14 mouse cellular contexts compared by ENCODE assay signal in the genomic region with DNA sequence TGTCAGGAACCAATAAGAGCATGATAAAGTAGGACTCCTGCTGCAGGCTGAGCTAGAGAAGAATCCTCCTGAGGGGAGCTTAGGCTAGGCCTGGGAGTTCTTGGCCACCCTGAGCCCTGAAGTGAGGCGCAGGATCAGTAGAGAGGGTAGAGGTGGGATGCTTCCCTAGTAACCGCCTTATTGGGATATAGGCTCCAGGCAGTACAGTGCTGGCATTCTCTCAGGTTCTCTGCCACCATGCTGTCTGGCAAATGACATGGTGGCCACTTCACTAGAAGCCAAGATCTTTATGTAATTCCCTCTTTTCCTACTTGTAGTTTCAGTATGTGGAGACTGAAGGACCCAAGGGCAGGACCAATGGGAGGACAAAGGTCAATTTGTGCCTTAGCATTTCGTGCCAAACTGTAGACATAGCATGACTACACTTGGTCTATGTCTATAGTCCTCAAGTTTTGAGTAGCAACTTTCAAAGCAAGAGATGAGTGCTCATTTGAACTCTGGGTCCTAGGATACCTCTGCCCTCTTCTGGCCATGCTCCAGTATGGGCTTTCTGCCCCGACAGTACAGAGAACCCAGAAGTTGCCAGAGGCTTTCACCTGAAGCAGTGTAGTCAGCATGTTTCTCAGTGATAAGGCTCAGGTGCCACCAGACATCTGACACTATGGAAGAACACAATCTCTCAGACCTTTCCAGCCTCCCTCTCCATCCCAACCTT. TPM values are rescaled to one million over a fixed set of nuclear protein-coding genes. Genes with fewer than 3 reads are reported as not detected.
DNase-seq lines count a peak whose midpoint lies in the region; ATAC-seq and TF ChIP-seq lines count a peak whose summit lies in the region.
"Had no signal": no experiment of that assay in that cellular context is flagged by ENCODE, and none has a peak within 500 bp of the region (broad histone marks: within the 10 kb centered on the region; RNA-seq: fewer than 3 reads in every experiment).

No protein-coding gene starts in this region.

- no peak for ATAC-seq in forebrain, embryonic 15.5 days (replicated peaks)

- DNase-seq in cerebellum, adult 2 months, result peak; percentile 53 to 62
- no peak for DNase-seq in cerebellum, adult 11 months
- DNase-seq in kidney, adult 9 months, result peak; percentile 16
- DNase-seq in kidney, postnatal 25 days, result no peak
- peak; percentile 6 to 11 for DNase-seq in CD8-positive naive resting alpha-beta T cell, adult 2 months (ENCODE audit: low read depth in 2 of 2, low spot score in 2 of 2)
- peak; percentile 47 for DNase-seq in naive thymus-derived CD4-positive, alpha-beta T cell, adult 2 months (ENCODE audit: low read depth)
- no peak for DNase-seq in embryonic facial prominence, embryonic 10.5 days (ENCODE audit: low spot score)
- DNase-seq: embryo, embryonic 11 days; heart, postnatal 10 days; lung, embryonic 14.5 days had no signal

- H3K9ac ChIP-seq in forebrain, embryonic 15.5 days (replicated peaks), result no peak overlapping the region
- H3K9ac ChIP-seq: lung, embryonic 14.5 days had no signal

- 74% methylated on average over 4 of the region's 4 CpGs for WGBS in cerebellum, adult 2 months
- WGBS in embryonic facial prominence, embryonic 10.5 days, result 85% methylated on average over 4 of the region's 4 CpGs
- 85% methylated on average over 4 of the region's 4 CpGs for WGBS in forebrain, embryonic 15.5 days

- H3K4me3 ChIP-seq in cerebellum, adult 2 months (replicated peaks; ENCODE audit: insufficient read depth, low read depth, low read length), result no peak overlapping the region
- no peak overlapping the region for H3K4me3 ChIP-seq in embryonic facial prominence, embryonic 10.5 days
- no peak overlapping the region for H3K4me3 ChIP-seq in forebrain, embryonic 15.5 days
- H3K4me3 ChIP-seq: erythroblast, embryonic 14.5 days; limb, embryonic 10.5 days; midbrain, embryonic 10.5 days had no signal

- TF ChIP-seq POLR2A in cerebellum, adult 2 months (IDR thresholded peaks at IDR 0.05; ENCODE audit: borderline replicate concordance, insufficient read depth, low read length), result no peak

- peaks cover 24% of the 10 kb centered on the region for H3K4me1 ChIP-seq in cerebellum, adult 2 months (ENCODE audit: control insufficient read depth, insufficient read depth, low read length)
- H3K4me1 ChIP-seq in embryonic facial prominence, embryonic 10.5 days, result peaks cover 16% of the 10 kb centered on the region
- H3K4me1 ChIP-seq in forebrain, embryonic 15.5 days, result peaks cover 27% of the 10 kb centered on the region

- H3K36me3 ChIP-seq in embryonic facial prominence, embryonic 10.5 days (replicated peaks), result peaks cover 4% of the 10 kb centered on the region; the same call in 1 of the 2 replicates
- H3K36me3 ChIP-seq in forebrain, embryonic 15.5 days, result no peaks in the 10 kb centered on the region
- H3K36me3 ChIP-seq: limb, embryonic 10.5 days; midbrain, embryonic 10.5 days had no signal

- no peak for TF ChIP-seq CTCF in cerebellum, adult 2 months (IDR thresholded peaks at IDR 0.05; ENCODE audit: borderline replicate concordance, insufficient read depth, low read depth, low read length)

- H3K9me3 ChIP-seq in embryonic facial prominence, embryonic 10.5 days, result no peaks in the 10 kb centered on the region
- H3K9me3 ChIP-seq in forebrain, embryonic 15.5 days, result no peaks in the 10 kb centered on the region
- H3K9me3 ChIP-seq: limb, embryonic 10.5 days; midbrain, embryonic 10.5 days had no signal

- H3K27me3 ChIP-seq in cerebellum, adult 2 months (ENCODE audit: control insufficient read depth, insufficient read depth, low read length), result no peaks in the 10 kb centered on the region
- no peaks in the 10 kb centered on the region for H3K27me3 ChIP-seq in embryonic facial prominence, embryonic 10.5 days (replicated peaks; ENCODE audit: low read depth, poor library complexity, severe bottlenecking)
- no peaks in the 10 kb centered on the region for H3K27me3 ChIP-seq in forebrain, embryonic 15.5 days

- H3K27ac ChIP-seq in cerebellum, adult 2 months (ENCODE audit: insufficient read depth, low read length), result peak overlapping the region; percentile 76
- no peak overlapping the region for H3K27ac ChIP-seq in embryonic facial prominence, embryonic 10.5 days (replicated peaks)
- H3K27ac ChIP-seq in forebrain, embryonic 15.5 days (replicated peaks), result no peak overlapping the region
- H3K27ac ChIP-seq: limb, embryonic 10.5 days had no signal

- H3K4me2 ChIP-seq in forebrain, embryonic 15.5 days (replicated peaks), result no peak overlapping the region
- H3K4me2 ChIP-seq: lung, embryonic 14.5 days had no signal

RNA-seq across cellular contexts. Expression of gene Srebf1, which starts 43.0 kb away (rescaled TPM):
- 56.1 and 66.3 TPM in 2 replicates for polyA plus RNA-seq in cerebellum, adult 2 months (2012; rRNA removed)
- 50.9 and 52.1 TPM in 2 replicates for polyA plus RNA-seq in embryonic facial prominence, embryonic 10.5 days (2016; fragmentation: Nextera tagmentation; extraction: Ambion mirVana)
- polyA plus RNA-seq in forebrain, embryonic 15.5 days (2015; fragmentation: Nextera tagmentation; extraction: Ambion mirVana), result 48.2 and 52.7 TPM in 2 replicates

Comparison
In these comparisons a context has a peak if more than half of its experiments do, and no peak if none do; other contexts are left out.
1. DNase-seq: peak in cerebellum, adult 2 months (2 of 2), kidney, adult 9 months (single experiment), CD8-positive naive resting alpha-beta T cell, adult 2 months (2 of 2) and naive thymus-derived CD4-positive, alpha-beta T cell, adult 2 months (single experiment); none in cerebellum, adult 11 months (single experiment), kidney, postnatal 25 days (0 of 2) and embryonic facial prominence, embryonic 10.5 days (single experiment).